Mouse (Mus musculus): ENCODE results near the gene BC029722.

DNA sequence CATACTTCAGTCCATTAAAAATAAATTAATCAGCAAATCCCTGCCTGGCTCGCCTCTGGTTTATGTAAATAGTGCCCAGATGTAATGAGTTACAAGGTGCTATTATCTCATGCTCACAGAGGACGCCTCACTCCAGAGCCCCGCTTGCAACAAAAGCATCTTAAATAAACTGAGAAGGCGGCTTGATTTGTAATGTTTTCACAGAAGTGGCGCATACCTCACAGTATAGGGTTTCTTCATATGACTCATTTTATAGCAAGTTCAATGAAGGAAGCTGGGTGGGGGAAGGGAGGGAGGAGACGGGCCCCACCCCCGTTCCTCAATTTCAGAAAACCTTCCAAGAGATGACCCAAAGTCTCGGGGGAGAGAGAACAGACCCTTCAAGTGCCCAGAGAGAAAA, 27.7 kb upstream of the BC029722 start:
- TF ChIP-seq POLR2A (IDR thresholded peaks at IDR 0.05; ENCODE audit: low read depth, low read length), result no peak
- no peak for TF ChIP-seq HCFC1 (IDR thresholded peaks at IDR 0.05; ENCODE audit: low read depth, low read length)
- no peak for TF ChIP-seq CHD1 (IDR thresholded peaks at IDR 0.05; ENCODE audit: low read depth, low read length)

All from CH12.LX (cell line).